Mouse (Mus musculus): ENCODE measurements at regions not wholly inside any gene's neighbourhood (a gene's known extent, or its start where the extent isn't known, plus 50 kb on each side); places are given as distances from the start of the nearest gene placed in this dataset.

DNA sequence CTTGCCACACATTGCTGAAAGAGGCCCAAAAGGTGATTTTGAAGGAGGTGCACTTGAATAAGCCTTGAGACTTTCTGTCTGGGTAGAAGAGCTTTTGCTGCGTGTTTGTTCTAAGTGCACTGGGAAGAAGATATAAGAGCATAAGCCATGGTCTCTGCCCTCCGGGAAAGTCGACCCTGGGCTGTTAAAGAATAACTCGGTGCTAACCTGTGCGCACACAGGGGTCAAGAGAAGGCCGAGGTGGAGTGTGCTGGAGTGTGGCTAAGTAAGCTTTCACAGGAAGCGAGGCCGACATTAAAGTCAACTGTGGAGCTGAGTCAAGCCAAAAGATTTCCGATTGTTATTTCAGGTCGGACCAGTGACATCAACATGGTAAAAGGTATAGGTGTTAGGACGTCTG, 473.0 kb downstream of the Slc4a3 start:
- Histone ChIP-seq H3K27ac (no peak overlapping the region), H3K4me2 (no peak overlapping the region), H3K27me3 (no peaks in the 10 kb centered on the region), H3K9me3 (replicated peaks) (no peaks in the 10 kb centered on the region), H3K4me1 (replicated peaks) (peaks cover 6% of the 10 kb centered on the region), H3K4me3 (no peak overlapping the region), H3K36me3 (no peaks in the 10 kb centered on the region), H3K9ac (no peak overlapping the region)
- WGBS, result 68% methylated on average over 11 of the region's 11 CpGs
- ATAC-seq (replicated peaks; ENCODE audit: insufficient number of reproducible peaks, insufficient read depth, low FRiP score, low read depth), result no peak

DNA sequence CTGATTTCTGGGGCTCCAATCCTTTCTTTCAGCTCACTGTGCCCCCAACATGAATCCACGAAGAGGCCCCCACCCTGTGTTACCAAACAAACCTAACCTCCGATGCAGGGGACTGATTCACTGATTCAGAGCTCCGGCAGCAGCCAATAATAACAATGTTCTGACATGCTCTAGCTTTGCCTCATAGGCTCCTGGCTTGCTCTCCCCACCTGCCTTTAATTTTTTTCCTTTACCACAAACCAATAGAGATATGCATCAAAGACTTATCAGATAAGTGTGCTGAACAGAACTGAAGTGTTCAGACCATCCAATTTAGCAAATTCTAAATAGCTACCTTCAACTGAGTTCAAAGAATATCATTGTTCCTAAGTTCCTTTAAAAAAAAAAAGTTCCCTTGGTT, 478.6 kb downstream of the Slc4a3 start:
- no peak overlapping the region for H3K9ac ChIP-seq
- no peak for ATAC-seq (replicated peaks; ENCODE audit: insufficient number of reproducible peaks, insufficient read depth, low FRiP score, low read depth)
- no peaks in the 10 kb centered on the region for H3K36me3 ChIP-seq
- peaks cover 6% of the 10 kb centered on the region for H3K4me1 ChIP-seq (replicated peaks)
- 68% methylated on average over 3 of the region's 3 CpGs for WGBS
- no peaks in the 10 kb centered on the region for H3K9me3 ChIP-seq (replicated peaks)
- no peak overlapping the region for H3K4me3 ChIP-seq
- H3K27me3 ChIP-seq, result no peaks in the 10 kb centered on the region
- no peak overlapping the region for H3K4me2 ChIP-seq
- H3K27ac ChIP-seq, result no peak overlapping the region

DNA sequence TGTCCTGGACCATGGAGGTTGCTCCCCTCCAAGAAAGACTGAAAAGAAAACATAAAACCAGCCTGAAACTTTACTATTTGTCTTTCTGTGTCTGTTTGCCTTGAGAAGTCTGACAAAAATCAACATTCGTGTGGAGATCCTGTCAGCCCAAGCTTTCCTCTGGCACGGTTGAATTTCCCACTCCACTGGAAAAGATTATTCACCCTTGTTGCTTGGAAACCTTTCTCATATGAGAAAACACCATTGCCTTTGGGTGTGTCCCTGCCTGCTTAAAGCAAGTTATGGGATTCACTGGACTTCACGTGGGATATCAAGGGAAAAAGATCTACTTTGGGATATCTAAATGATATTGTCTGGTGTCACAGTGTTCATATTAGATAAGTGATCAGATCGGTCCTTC, 479.3 kb downstream of the Slc4a3 start:
- H3K9ac ChIP-seq, result no peak overlapping the region
- no peaks in the 10 kb centered on the region for H3K27me3 ChIP-seq
- H3K9me3 ChIP-seq (replicated peaks), result no peaks in the 10 kb centered on the region
- H3K4me2 ChIP-seq, result no peak overlapping the region
- no peak overlapping the region for H3K4me3 ChIP-seq
- H3K4me1 ChIP-seq (replicated peaks), result peaks cover 6% of the 10 kb centered on the region
- H3K36me3 ChIP-seq, result no peaks in the 10 kb centered on the region
- no peak for ATAC-seq (replicated peaks; ENCODE audit: insufficient number of reproducible peaks, insufficient read depth, low FRiP score, low read depth)
- no peak overlapping the region for H3K27ac ChIP-seq
- WGBS, result 68% methylated on average over 4 of the region's 4 CpGs

DNA sequence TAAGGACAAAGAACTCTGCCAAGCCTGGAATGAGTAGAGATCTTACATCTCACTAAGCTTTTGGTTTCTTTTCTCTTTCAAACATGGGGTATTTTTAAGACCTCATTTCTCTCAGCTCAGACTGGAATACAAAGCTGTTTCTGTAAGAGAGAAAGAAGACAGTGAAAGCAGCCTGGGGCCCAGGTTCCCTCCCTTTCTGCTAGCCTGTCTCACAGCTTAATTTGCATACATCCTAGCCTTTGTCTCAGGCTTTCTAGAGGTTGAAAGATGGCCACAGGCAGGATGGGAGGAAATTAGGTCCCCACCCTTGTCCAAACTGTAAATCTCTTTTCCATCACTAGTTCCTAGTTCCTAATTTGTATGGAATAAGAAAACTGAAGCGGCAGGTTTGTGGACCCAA, 483.0 kb downstream of the Slc4a3 start:
- ATAC-seq (replicated peaks; ENCODE audit: insufficient number of reproducible peaks, insufficient read depth, low FRiP score, low read depth), result no peak
- H3K27ac ChIP-seq, result no peak overlapping the region
- no peak overlapping the region for H3K4me2 ChIP-seq
- H3K4me3 ChIP-seq, result no peak overlapping the region
- H3K36me3 ChIP-seq, result no peaks in the 10 kb centered on the region
- WGBS, result 97% methylated on average over 1 of the region's 1 CpGs
- H3K4me1 ChIP-seq (replicated peaks), result no peaks in the 10 kb centered on the region
- no peak overlapping the region for H3K9ac ChIP-seq
- H3K9me3 ChIP-seq (replicated peaks), result no peaks in the 10 kb centered on the region
- no peaks in the 10 kb centered on the region for H3K27me3 ChIP-seq

DNA sequence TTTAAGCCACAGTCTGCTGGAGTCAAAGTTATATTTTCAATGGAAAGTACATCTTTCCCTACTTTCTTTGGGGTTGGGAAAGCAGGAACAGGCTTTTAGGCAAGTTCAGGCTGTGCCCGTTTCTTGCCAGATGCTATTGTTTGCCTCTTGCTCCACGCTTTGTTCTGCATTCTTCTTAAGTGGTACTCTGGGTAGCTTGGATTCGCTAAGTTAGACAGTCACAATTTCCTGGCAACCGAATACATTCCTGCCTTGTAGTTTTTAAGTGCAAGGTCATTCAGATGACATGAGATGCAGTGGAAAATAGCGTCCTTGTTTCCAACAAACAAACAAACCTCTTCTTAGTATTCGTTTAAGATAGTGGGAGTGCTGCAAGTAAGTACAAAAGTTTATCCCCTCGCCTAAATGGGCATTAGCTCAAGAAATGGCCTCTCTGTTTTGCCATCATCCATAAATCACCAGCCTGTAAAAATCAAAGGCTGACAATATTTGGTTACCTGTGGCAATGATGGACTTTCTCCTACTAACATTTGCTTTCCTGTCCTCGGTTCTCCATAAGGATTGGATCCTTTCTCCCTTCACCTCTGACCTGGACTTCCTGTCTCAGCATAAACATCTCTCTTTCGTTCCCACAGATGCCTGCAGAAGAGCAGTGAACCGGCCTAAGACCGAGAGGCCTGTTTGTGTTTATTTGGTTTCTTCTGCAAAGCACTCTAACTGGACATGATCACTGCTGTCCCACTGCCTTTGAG, 485.3 kb downstream of the Slc4a3 start:
- no peak for ATAC-seq (replicated peaks; ENCODE audit: insufficient number of reproducible peaks, insufficient read depth, low FRiP score, low read depth)
- no peak overlapping the region for H3K27ac ChIP-seq
- H3K4me1 ChIP-seq (replicated peaks), result no peaks in the 10 kb centered on the region

DNA sequence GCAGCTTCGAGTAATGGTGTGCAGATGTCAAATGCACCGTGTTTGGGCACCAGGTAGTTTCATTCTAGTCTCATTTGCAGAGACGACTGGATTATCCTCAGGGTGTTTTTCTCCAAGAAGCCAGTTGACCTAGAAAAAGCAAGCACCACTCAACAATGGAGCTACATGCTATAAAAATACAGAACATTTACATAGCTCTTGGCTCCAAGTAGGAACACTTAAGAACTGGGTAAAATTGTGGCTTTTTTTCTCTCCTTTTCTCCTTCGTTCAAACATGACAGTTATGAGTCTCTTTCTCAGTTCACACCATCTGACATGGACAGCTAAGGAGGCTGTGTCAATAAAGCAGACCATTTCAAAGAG, 485.8 kb downstream of the Slc4a3 start:
- Histone ChIP-seq H3K36me3 (no peaks in the 10 kb centered on the region), H3K4me2 (no peak overlapping the region), H3K4me3 (no peak overlapping the region), H3K27me3 (no peaks in the 10 kb centered on the region), H3K4me1 (replicated peaks) (no peaks in the 10 kb centered on the region), H3K9me3 (replicated peaks) (no peaks in the 10 kb centered on the region), H3K9ac (no peak overlapping the region), H3K27ac (no peak overlapping the region)
- no peak for ATAC-seq (replicated peaks; ENCODE audit: insufficient number of reproducible peaks, insufficient read depth, low FRiP score, low read depth)
- 72% methylated on average over 4 of the region's 4 CpGs for WGBS

More for the DNA sequence above, 485.3 kb downstream of the Slc4a3 start:
- H3K4me2 ChIP-seq, result no peak overlapping the region
- WGBS, result 49% methylated on average over 11 of the region's 11 CpGs
- H3K9ac ChIP-seq, result no peak overlapping the region
- no peaks in the 10 kb centered on the region for H3K36me3 ChIP-seq
- H3K27me3 ChIP-seq, result no peaks in the 10 kb centered on the region
- no peaks in the 10 kb centered on the region for H3K9me3 ChIP-seq (replicated peaks)
- no peak overlapping the region for H3K4me3 ChIP-seq

DNA sequence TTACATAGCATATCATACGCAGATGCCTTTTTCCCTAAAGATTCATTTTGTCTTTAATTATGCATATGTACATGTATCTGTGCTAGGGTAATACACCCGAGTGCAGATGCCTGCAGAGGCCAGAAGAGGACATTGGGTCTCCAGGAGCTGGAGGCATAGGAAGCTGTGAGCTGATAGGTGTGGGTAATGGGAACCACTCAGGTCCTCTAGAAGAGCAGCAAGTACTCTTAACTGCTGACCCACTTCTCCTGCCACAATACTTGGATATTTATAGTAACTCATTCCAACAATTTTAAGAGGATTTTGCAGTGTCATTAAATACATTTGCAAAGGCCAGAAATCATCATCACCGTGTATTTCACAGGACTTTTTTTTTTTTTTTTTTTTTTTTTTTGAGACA, 486.6 kb downstream of the Slc4a3 start:
- Histone ChIP-seq H3K4me3 (no peak overlapping the region), H3K9ac (no peak overlapping the region), H3K27ac (no peak overlapping the region), H3K4me2 (no peak overlapping the region), H3K36me3 (no peaks in the 10 kb centered on the region), H3K4me1 (replicated peaks) (no peaks in the 10 kb centered on the region), H3K27me3 (no peaks in the 10 kb centered on the region), H3K9me3 (replicated peaks) (no peaks in the 10 kb centered on the region)
- WGBS, result 68% methylated on average over 3 of the region's 3 CpGs
- no peak for ATAC-seq (replicated peaks; ENCODE audit: insufficient number of reproducible peaks, insufficient read depth, low FRiP score, low read depth)

DNA sequence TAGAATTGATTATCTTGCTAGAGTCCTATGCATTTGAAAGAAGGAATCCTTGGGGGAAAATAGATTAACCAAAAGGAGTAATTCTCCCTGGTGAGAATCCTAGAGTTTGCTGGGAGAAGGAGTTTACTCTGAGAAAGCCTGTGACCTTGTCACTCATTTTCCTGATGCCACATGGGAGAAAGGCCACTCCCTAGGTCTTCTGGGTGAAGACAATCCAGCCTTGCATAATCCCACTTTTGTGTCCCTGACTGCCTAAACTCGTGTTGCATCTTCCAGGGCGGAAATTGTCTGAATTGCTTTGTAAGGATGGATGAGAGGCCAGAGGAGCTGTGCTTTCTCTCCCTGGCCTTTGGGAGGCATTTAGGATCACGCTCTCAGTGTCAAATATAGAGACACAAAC, 490.2 kb downstream of the Slc4a3 start:
- no peak overlapping the region for H3K9ac ChIP-seq
- 56% methylated on average over 3 of the region's 3 CpGs for WGBS
- H3K27ac ChIP-seq, result no peak overlapping the region
- no peaks in the 10 kb centered on the region for H3K36me3 ChIP-seq
- H3K4me1 ChIP-seq (replicated peaks), result peaks cover 12% of the 10 kb centered on the region; the same call in 1 of the 2 replicates
- no peaks in the 10 kb centered on the region for H3K9me3 ChIP-seq (replicated peaks)
- no peak overlapping the region for H3K4me2 ChIP-seq
- H3K27me3 ChIP-seq, result no peaks in the 10 kb centered on the region
- no peak for ATAC-seq (replicated peaks; ENCODE audit: insufficient number of reproducible peaks, insufficient read depth, low FRiP score, low read depth)
- H3K4me3 ChIP-seq, result no peak overlapping the region

DNA sequence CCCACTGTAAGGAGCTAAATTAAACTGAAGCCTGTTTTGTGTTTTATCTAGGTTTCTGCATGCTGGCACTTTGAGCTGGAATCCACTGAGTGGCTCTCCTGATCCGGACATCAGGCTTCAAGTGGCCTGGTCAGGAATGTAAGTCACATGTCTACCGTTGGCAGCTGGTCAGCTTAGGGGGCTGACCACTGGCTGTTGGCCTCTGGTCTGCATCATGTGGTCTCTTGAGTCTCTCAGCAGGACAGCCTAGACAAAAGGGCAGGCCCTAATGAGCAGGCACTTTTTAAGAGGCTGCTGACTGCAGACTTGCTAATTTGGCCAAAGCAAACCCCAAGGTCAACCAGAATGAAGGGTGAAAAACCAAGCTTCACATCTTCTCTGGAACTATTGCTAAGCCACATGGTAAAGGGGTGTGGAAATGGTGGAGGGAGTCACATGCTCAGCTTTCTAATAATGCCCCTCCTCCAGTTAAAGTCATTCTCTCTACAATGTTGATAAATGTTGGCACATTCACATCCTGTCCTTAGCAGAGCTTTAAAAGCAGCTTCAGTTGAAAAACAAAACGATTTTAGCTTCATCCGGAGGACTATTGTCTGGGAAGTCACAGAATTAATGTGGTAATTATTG, 493.1 kb downstream of the Slc4a3 start:
- Histone ChIP-seq H3K27me3 (no peaks in the 10 kb centered on the region), H3K27ac (peak overlapping the region; percentile 78)
- WGBS, result 37% methylated on average over 4 of the region's 4 CpGs

DNA sequence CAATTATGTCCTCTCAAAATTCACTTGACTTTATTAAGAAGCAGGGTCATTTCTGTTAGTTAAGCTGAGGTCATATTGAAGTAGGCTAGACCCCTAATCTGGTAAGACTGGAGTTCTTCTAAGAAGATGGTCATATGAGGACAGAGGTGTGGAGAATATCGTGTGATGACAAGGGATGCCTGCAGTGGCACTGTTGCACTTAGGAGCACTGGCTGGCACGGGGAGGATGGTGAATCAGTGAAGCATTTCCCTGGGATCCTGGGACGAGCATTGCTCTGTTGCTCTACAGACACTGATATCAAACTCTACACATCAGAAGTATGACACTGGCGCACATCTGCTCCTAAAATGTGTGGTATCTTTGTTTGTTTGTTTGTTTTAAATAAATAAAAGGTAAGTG, 493.6 kb downstream of the Slc4a3 start:
- Histone ChIP-seq H3K9ac (no peak overlapping the region), H3K9me3 (replicated peaks) (no peaks in the 10 kb centered on the region), H3K27me3 (no peaks in the 10 kb centered on the region), H3K4me2 (no peak overlapping the region), H3K27ac (peak overlapping the region; percentile 78), H3K36me3 (no peaks in the 10 kb centered on the region), H3K4me3 (no peak overlapping the region), H3K4me1 (replicated peaks) (peaks cover 12% of the 10 kb centered on the region; the same call in 1 of the 2 replicates)
- no peak for ATAC-seq (replicated peaks; ENCODE audit: insufficient number of reproducible peaks, insufficient read depth, low FRiP score, low read depth)
- WGBS, result 71% methylated on average over 4 of the region's 4 CpGs

More for the DNA sequence above, 493.1 kb downstream of the Slc4a3 start:
- H3K4me2 ChIP-seq, result no peak overlapping the region
- H3K4me3 ChIP-seq, result no peak overlapping the region
- peaks cover 12% of the 10 kb centered on the region; the same call in 1 of the 2 replicates for H3K4me1 ChIP-seq (replicated peaks)
- peak; percentile 96 for ATAC-seq (replicated peaks; ENCODE audit: insufficient number of reproducible peaks, insufficient read depth, low FRiP score, low read depth)
- H3K9me3 ChIP-seq (replicated peaks), result no peaks in the 10 kb centered on the region
- no peaks in the 10 kb centered on the region for H3K36me3 ChIP-seq
- H3K9ac ChIP-seq, result no peak overlapping the region

DNA sequence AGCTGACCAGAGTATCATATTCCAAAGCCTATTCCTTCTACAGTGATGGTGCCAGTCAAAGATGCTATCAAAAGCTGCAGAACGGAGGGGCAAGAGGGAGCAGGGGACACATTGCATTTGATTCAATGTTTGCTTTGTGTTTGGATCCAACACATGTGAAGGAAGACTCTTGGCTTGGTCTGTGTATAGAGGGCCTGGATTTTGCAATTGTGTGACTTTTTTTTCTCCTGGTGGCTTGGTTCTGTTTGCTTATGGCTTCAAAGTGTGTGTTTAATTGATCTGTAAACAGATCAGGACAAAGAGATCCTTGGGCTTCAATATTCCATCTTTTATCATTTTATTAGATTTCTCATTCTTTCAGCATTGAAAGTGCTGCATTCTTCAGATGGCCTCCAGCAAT, 504.2 kb downstream of the Slc4a3 start:
- Histone ChIP-seq H3K4me3 (no peak overlapping the region), H3K36me3 (no peaks in the 10 kb centered on the region), H3K4me1 (replicated peaks) (no peaks in the 10 kb centered on the region), H3K27ac (no peak overlapping the region), H3K4me2 (no peak overlapping the region), H3K9ac (no peak overlapping the region), H3K9me3 (replicated peaks) (no peaks in the 10 kb centered on the region), H3K27me3 (no peaks in the 10 kb centered on the region)
- no peak for ATAC-seq (replicated peaks; ENCODE audit: insufficient number of reproducible peaks, insufficient read depth, low FRiP score, low read depth)
- WGBS, result 72% methylated on average over 1 of the region's 1 CpGs
